Mouse (Mus musculus) olfactory bulb, adult 2 months (tissue): ENCODE results near the gene Rgl1.

Source experiments
- CTCF ChIP-seq: fragments of 200-500 bp; IDR thresholded peaks from 2 replicates; pipeline ENCODE4 v1.5.1; 2012; ENCODE audit warnings: low read depth, mild to moderate bottlenecking, low read length, moderate library complexity; ENCODE audit not compliant: insufficient read depth
- POLR2A ChIP-seq: fragments of 200-500 bp; IDR thresholded peaks from 2 replicates; pipeline ENCODE4 v1.6.1; 2012; ENCODE audit warnings: mild to moderate bottlenecking, low read depth, low read length, moderate library complexity; ENCODE audit not compliant: insufficient read depth

GRCm38 (mm10) chr1:152648052-152648451 is 118.1 kb downstream of the Rgl1 start:
- no peak for TF ChIP-seq POLR2A
- no peak for TF ChIP-seq CTCF
